Mouse (Mus musculus) myocyte (in vitro differentiated cells): ENCODE measurements at regions not wholly inside any gene's neighbourhood (a gene's known extent, or its start where the extent isn't known, plus 50 kb on each side); places are given as distances from the start of the nearest gene placed in this dataset.

ENCODE experiments used
- H3K27me3 ChIP-seq: one replicate; pipeline ENCODE4 v1.6.1; 2011; ENCODE audit not compliant: control insufficient read depth, insufficient read depth, insufficient read length
- H3K36me3 ChIP-seq: one replicate; pipeline ENCODE4 v1.6.1; 2011; ENCODE audit not compliant: control insufficient read depth, insufficient read depth
- H3K4me2 ChIP-seq: one replicate; pipeline ENCODE4 v1.6.1; 2011; ENCODE audit warnings: low read depth, control low read depth
- H3K4me3 ChIP-seq: one replicate; pipeline ENCODE4 v1.5.1; 2011; ENCODE audit warnings: mild to moderate bottlenecking, control low read depth, moderate library complexity
- H3K79me2 ChIP-seq: one replicate; pipeline ENCODE4 v1.6.1; 2011; ENCODE audit not compliant: control insufficient read depth, insufficient read depth
- H3ac ChIP-seq: one replicate; pipeline ENCODE4 v1.6.1; 2011; ENCODE audit not compliant: control insufficient read depth, insufficient read length
- CEBPB ChIP-seq: IDR thresholded peaks from 2 replicates; pipeline ENCODE4 v1.6.1; 2011; ENCODE audit warnings: mild to moderate bottlenecking, moderate library complexity; ENCODE audit not compliant: poor library complexity, insufficient read depth, severe bottlenecking
- E2F4 ChIP-seq: IDR thresholded peaks from one replicate; pipeline ENCODE4 v1.6.1; 2011; ENCODE audit warnings: mild to moderate bottlenecking, control low read depth, moderate library complexity; ENCODE audit not compliant: insufficient read depth
- MAX ChIP-seq: IDR thresholded peaks from one replicate; pipeline ENCODE4 v1.6.1; 2011; ENCODE audit warnings: low read depth, mild to moderate bottlenecking, control low read depth
- MYOD1 ChIP-seq, 3 experiments: IDR thresholded peaks; one replicate each; pipeline ENCODE4 v1.6.1; 2011; ENCODE audit warnings: control low read depth in 2 of 3, low read depth in 2 of 3, mild to moderate bottlenecking in 2 of 3, moderate library complexity in 1 of 3; ENCODE audit not compliant: insufficient read length in 2 of 3, control insufficient read depth in 1 of 3
- MYOG ChIP-seq, 3 experiments: IDR thresholded peaks; one replicate each; pipeline ENCODE4 v1.6.1; 2011; ENCODE audit warnings: control low read depth in 2 of 3, low read depth in 2 of 3, mild to moderate bottlenecking in 2 of 3; ENCODE audit not compliant: insufficient read length in 2 of 3, control insufficient read depth in 1 of 3, insufficient read depth in 1 of 3
- POLR2A ChIP-seq: IDR thresholded peaks from one replicate; pipeline ENCODE4 v1.6.1; 2011; ENCODE audit warnings: low read depth, mild to moderate bottlenecking, control low read depth, moderate library complexity; ENCODE audit not compliant: insufficient read length
- POLR2AphosphoS2 ChIP-seq: IDR thresholded peaks from one replicate; pipeline ENCODE4 v1.6.1; 2011; ENCODE audit warnings: low read depth, control low read depth; ENCODE audit not compliant: insufficient read length
- REST ChIP-seq: IDR thresholded peaks from one replicate; pipeline ENCODE4 v1.6.1; 2011; ENCODE audit warnings: mild to moderate bottlenecking, control low read depth, moderate library complexity; ENCODE audit not compliant: insufficient read depth, insufficient read length
- SRF ChIP-seq: IDR thresholded peaks from one replicate; pipeline ENCODE4 v1.6.1; 2011; ENCODE audit warnings: low read depth; ENCODE audit not compliant: control insufficient read depth, insufficient read length
- TCF12 ChIP-seq: IDR thresholded peaks from one replicate; pipeline ENCODE4 v1.6.1; 2011; ENCODE audit warnings: mild to moderate bottlenecking, control low read depth; ENCODE audit not compliant: poor library complexity, insufficient read depth, severe bottlenecking
- TCF3 ChIP-seq: IDR thresholded peaks from one replicate; pipeline ENCODE4 v1.6.1; 2011; ENCODE audit warnings: low read depth, control low read depth; ENCODE audit not compliant: insufficient read length
- USF1 ChIP-seq: IDR thresholded peaks from one replicate; pipeline ENCODE4 v1.6.1; 2011; ENCODE audit warnings: low read depth, mild to moderate bottlenecking, control low read depth, moderate library complexity

DNA sequence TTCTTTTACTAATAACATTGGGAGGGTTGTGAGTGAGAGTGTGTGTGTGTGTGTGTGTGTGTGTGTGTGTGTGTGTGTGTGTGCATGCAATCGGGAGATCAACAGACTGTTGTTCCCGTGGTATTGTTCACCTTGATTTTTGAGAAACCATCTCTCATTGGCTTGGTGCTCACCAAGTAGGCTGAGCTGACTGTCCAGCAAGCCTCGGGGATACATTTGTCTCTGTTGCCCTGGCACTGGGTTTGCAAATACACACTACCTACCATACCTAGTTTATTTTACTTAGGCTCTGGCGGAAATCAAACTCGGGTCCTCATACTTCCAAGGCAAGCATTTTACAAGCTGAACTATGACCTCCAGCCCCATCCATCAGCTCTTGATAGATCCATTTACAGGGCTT lies 306.0 kb upstream of the Ppargc1a start:
- H3ac ChIP-seq: no peak overlapping the region
- no peak overlapping the region for H3K4me2 ChIP-seq
- H3K79me2 ChIP-seq: no peaks in the 10 kb centered on the region
- H3K27me3 ChIP-seq: no peaks in the 10 kb centered on the region
- TF ChIP-seq REST: no peak
- TF ChIP-seq E2F4: no peak
- no peaks in the 10 kb centered on the region for H3K36me3 ChIP-seq
- H3K4me3 ChIP-seq: no peak overlapping the region

DNA sequence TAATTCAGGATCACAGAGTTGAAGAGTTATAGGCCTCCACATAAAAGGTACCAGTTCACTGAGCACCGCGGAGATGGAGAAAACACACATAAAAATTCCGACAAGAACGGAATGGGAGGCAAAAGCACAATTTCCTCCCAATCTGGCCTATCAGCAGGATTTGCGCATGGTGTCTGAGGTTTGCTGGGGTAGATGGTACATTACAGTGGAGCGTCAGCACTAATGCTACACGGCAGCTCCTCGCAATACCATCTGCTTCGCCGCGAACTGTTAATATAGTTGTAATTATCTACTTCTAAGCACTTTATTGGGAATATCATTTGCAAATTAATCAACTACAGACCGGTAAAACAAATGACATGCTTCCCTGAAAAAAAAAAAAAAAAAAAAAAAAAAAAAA lies 304.2 kb upstream of the Ppargc1a start:
- H3K4me2 ChIP-seq: no peak overlapping the region
- no peaks in the 10 kb centered on the region for H3K27me3 ChIP-seq
- H3K79me2 ChIP-seq: no peaks in the 10 kb centered on the region
- H3ac ChIP-seq: no peak overlapping the region
- H3K36me3 ChIP-seq: no peaks in the 10 kb centered on the region
- TF ChIP-seq REST (no peak), TCF3 (no peak), TCF12 (no peak), POLR2A (no peak), CEBPB (no peak), MYOD1 (IDR thresholded peaks at IDR 0.05; ENCODE audit: control insufficient read depth in 1 of 3, insufficient read length in 2 of 3, low read depth in 2 of 3) (no peak)
- H3K4me3 ChIP-seq: no peak overlapping the region

DNA sequence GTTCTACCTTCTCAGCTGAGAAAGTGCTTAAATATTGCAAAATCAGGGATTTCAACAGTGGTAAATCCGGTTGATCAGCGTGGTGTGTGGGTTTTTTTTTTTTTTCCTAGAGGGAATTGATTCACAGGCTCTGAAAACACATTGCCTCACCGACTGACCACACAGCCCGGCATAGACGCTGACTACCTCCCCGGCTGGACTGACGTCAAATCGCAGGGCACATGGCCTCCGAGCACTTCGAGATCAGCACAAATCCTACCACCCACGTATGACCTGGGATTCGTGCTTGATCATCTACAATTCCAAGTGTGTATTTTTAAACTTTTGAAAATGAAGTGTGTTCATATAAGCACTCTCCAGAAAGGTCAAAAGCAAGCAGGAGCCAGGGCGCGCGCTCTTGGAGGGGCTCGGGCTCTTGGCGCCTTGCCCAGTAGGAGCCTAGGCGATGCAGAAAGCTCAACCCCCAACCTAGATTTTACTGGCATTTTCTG lies 300.7 kb upstream of the Ppargc1a start:
- Histone ChIP-seq H3K4me3 (no peak overlapping the region), H3K36me3 (no peaks in the 10 kb centered on the region), H3K4me2 (no peak overlapping the region), H3K79me2 (no peaks in the 10 kb centered on the region), H3K27me3 (no peaks in the 10 kb centered on the region), H3ac (no peak overlapping the region)
- TF ChIP-seq MAX (peak; percentile 53), CEBPB (peak; percentile 51), SRF (no peak), REST (no peak)

DNA sequence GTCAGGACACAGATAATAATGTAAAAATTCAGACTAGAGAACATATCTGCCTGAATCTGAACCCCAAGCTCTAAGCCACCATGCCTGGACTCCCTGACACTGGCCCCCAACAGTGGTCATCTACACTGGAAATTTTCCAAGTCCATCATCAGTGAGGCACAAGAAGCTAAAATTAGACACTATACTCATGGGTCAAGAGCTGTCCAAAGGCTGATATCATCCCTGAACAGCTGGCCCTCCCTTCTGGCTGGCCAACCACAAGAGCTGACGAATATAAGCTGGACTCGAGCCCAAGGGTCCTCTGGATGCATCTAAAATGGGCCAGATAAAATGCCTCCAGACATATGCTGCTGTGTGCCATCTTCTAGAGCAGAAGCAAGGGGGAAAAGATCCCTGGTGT lies 298.5 kb upstream of the Ppargc1a start:
- H3K4me3 ChIP-seq: no peak overlapping the region
- no peaks in the 10 kb centered on the region for H3K36me3 ChIP-seq
- H3ac ChIP-seq: no peak overlapping the region
- TF ChIP-seq TCF3 (no peak), POLR2A (no peak), MAX (no peak), POLR2AphosphoS2 (no peak), MYOD1 (IDR thresholded peaks at IDR 0.05; ENCODE audit: control insufficient read depth in 1 of 3, insufficient read length in 2 of 3, low read depth in 2 of 3) (peak; percentile 66 to 92 (median 91)), CEBPB (no peak), MYOG (IDR thresholded peaks at IDR 0.05; ENCODE audit: control insufficient read depth in 1 of 3, insufficient read depth in 1 of 3, insufficient read length in 2 of 3, low read depth in 2 of 3) (peak; percentile 46 to 84 (median 70)), USF1 (no peak), SRF (no peak), TCF12 (peak; percentile 61), REST (peak; percentile 50), E2F4 (no peak)
- H3K4me2 ChIP-seq: peak overlapping the region; percentile 32
- no peaks in the 10 kb centered on the region for H3K27me3 ChIP-seq
- no peaks in the 10 kb centered on the region for H3K79me2 ChIP-seq

DNA sequence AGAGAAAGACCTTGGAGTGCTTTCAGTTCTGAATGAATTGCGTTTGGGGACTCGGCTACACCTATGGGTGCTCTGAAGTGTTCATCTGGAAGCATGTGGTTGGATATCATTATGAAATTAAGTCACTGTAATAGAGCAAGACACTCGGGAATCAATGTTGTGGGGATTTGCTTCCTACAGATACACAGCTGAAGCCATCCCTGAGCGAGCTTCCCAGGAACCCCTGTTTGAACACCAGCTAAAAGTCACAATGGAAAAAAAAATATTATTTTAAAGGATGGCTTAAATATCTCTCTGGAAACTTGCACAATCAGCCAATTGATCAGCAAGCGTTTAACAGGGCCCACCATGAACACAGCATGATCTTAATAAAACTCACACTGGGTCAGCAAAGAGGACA lies 293.0 kb upstream of the Ppargc1a start:
- TF ChIP-seq MYOG (IDR thresholded peaks at IDR 0.05; ENCODE audit: control insufficient read depth in 1 of 3, insufficient read depth in 1 of 3, insufficient read length in 2 of 3, low read depth in 2 of 3) (no peak), CEBPB (no peak), E2F4 (no peak), MYOD1 (IDR thresholded peaks at IDR 0.05; ENCODE audit: control insufficient read depth in 1 of 3, insufficient read length in 2 of 3, low read depth in 2 of 3) (no peak), TCF12 (no peak), POLR2AphosphoS2 (no peak), SRF (no peak), USF1 (no peak), MAX (no peak), POLR2A (no peak), TCF3 (no peak), REST (no peak)
- no peak overlapping the region for H3ac ChIP-seq
- no peak overlapping the region for H3K4me3 ChIP-seq
- no peaks in the 10 kb centered on the region for H3K79me2 ChIP-seq
- H3K27me3 ChIP-seq: no peaks in the 10 kb centered on the region
- no peak overlapping the region for H3K4me2 ChIP-seq
- H3K36me3 ChIP-seq: no peaks in the 10 kb centered on the region
